Mouse (Mus musculus): Measurements from ENCODE around the gene Hoxa9.

Gene Hoxa9

GRCm38 (mm10) chr6:52212556-52213118, 18.3 kb downstream of the Hoxa9 start:
- no peak for TF ChIP-seq GATA4 (IDR thresholded peaks at IDR 0.05; ENCODE audit: insufficient replicate concordance, low read length)

GRCm38 (mm10) chr6:52211961-52212360, 18.9 kb downstream of the Hoxa9 start:
- no peak for TF ChIP-seq GATA4 (IDR thresholded peaks at IDR 0.05; ENCODE audit: insufficient replicate concordance, low read length)

GRCm38 (mm10) chr6:52211170-52211935, 19.5 kb downstream of the Hoxa9 start:
- no peak; the same call in 1 of the 2 replicates for TF ChIP-seq GATA4 (IDR thresholded peaks at IDR 0.05; ENCODE audit: insufficient replicate concordance, low read length)

GRCm38 (mm10) chr6:52209685-52210046, 21.2 kb downstream of the Hoxa9 start:
- no peak for TF ChIP-seq GATA4 (IDR thresholded peaks at IDR 0.05; ENCODE audit: insufficient replicate concordance, low read length)

GRCm38 (mm10) chr6:52208868-52209684, 21.8 kb downstream of the Hoxa9 start:
- TF ChIP-seq GATA4 (IDR thresholded peaks at IDR 0.05; ENCODE audit: insufficient replicate concordance, low read length) = no peak

GRCm38 (mm10) chr6:52208072-52208867, 22.6 kb downstream of the Hoxa9 start, which contains the start of gene Hoxa6:
Hoxa6 (minus strand) TSS chr6:52208722.
- no peak for TF ChIP-seq GATA4 (IDR thresholded peaks at IDR 0.05; ENCODE audit: insufficient replicate concordance, low read length)

- no peak for TF ChIP-seq GATA4 (IDR thresholded peaks at IDR 0.05; ENCODE audit: insufficient replicate concordance, low read length)
These were observed 23.3 kb downstream of the Hoxa9 start for GRCm38 (mm10) chr6:52207684-52207976.

GRCm38 (mm10) chr6:52206882-52207683, 23.8 kb downstream of the Hoxa9 start:
- TF ChIP-seq GATA4 (IDR thresholded peaks at IDR 0.05; ENCODE audit: insufficient replicate concordance, low read length) = no peak

GRCm38 (mm10) chr6:52205638-52206621, 25.0 kb downstream of the Hoxa9 start:
- TF ChIP-seq GATA4 (IDR thresholded peaks at IDR 0.05; ENCODE audit: insufficient replicate concordance, low read length) = no peak

- no peak for TF ChIP-seq GATA4 (IDR thresholded peaks at IDR 0.05; ENCODE audit: insufficient replicate concordance, low read length)
These were observed 25.7 kb downstream of the Hoxa9 start for GRCm38 (mm10) chr6:52205221-52205620.

- TF ChIP-seq GATA4 (IDR thresholded peaks at IDR 0.05; ENCODE audit: insufficient replicate concordance, low read length) = no peak
These were observed 26.7 kb downstream of the Hoxa9 start, which contains the start of gene Hoxa5 for GRCm38 (mm10) chr6:52204050-52204752. Hoxa5 (minus strand) TSS chr6:52204587.

- no peak for TF ChIP-seq GATA4 (IDR thresholded peaks at IDR 0.05; ENCODE audit: insufficient replicate concordance, low read length)
These were observed 27.4 kb downstream of the Hoxa9 start for GRCm38 (mm10) chr6:52203371-52204049.
